Mouse (Mus musculus) liver, embryonic 14.5 days (tissue): ENCODE measurements around the gene Klhl2. TPM values are rescaled to one million over a fixed set of nuclear protein-coding genes. Genes with fewer than 3 reads are reported as not detected.

Experiments
- ATAC-seq: fragments of 200-750 bp; cut with Nextera tagmentation; 2 replicates; pipeline ENCODE4 v1.8.0; 2017; ENCODE audit warnings: moderate number of reproducible peaks, mild to moderate bottlenecking, moderate library complexity; ENCODE audit not compliant: insufficient read depth
- DNase-seq, 3 experiments: peaks; one replicate each; pipeline ENCODE4 v3.0.0-alpha.2; 2012 to 2013; ENCODE audit warnings: low read depth in 3 of 3, low spot score in 3 of 3
- H3K27ac ChIP-seq: fragments of 300-500 bp; sonication (generic); 2 replicates; pipeline ENCODE4 v1.5.1; 2014; ENCODE audit warnings: moderate library complexity, mild to moderate bottlenecking, control low read depth, inconsistent platforms
- H3K27me3 ChIP-seq: fragments of 300-500 bp; sonication (generic); 2 replicates; pipeline ENCODE4 v1.6.1; 2014; ENCODE audit warnings: mild to moderate bottlenecking, low read length, moderate library complexity; ENCODE audit not compliant: control insufficient read depth, insufficient read depth
- H3K36me3 ChIP-seq: fragments of 300-500 bp; sonication (generic); replicated peaks from 2 replicates; pipeline ENCODE4 v1.6.1; 2014; ENCODE audit warnings: low read depth; ENCODE audit not compliant: control insufficient read depth, insufficient read depth
- H3K4me1 ChIP-seq, 2 experiments: fragments of 200-500 bp in 1 of 2; fragments of 300-500 bp in 1 of 2; sonication (generic) in 1 of 2; replicated peaks; 2 replicates each; pipeline ENCODE4 v1.6.1; 2012 to 2014; ENCODE audit warnings: antibody characterized with exemption in 1 of 2, inconsistent platforms in 1 of 2, low read length in 1 of 2; ENCODE audit not compliant: control insufficient read depth in 2 of 2, insufficient read depth in 2 of 2
- H3K4me2 ChIP-seq: fragments of 300-500 bp; sonication (generic); 2 replicates; pipeline ENCODE4 v1.6.1; 2014; ENCODE audit warnings: low read depth, mild to moderate bottlenecking, control low read depth, moderate library complexity
- H3K4me3 ChIP-seq, 2 experiments: fragments of 200-500 bp in 1 of 2; fragments of 300-500 bp in 1 of 2; sonication (generic) in 1 of 2; 2 replicates each; pipeline ENCODE4 v1.5.1; 2012 to 2014; ENCODE audit warnings: low read depth in 2 of 2, low read length in 2 of 2, mild to moderate bottlenecking in 2 of 2, control low read depth in 1 of 2, inconsistent platforms in 1 of 2, moderate library complexity in 1 of 2; ENCODE audit not compliant: insufficient read depth in 1 of 2
- H3K9ac ChIP-seq: fragments of 300-500 bp; sonication (generic); replicated peaks from 2 replicates; pipeline ENCODE4 v1.6.1; 2014; ENCODE audit warnings: mild to moderate bottlenecking, control low read depth, moderate library complexity
- H3K9me3 ChIP-seq: fragments of 300-500 bp; sonication (generic); 2 replicates; pipeline ENCODE4 v1.6.1; 2016; ENCODE audit warnings: low read length, mixed read lengths; ENCODE audit not compliant: control insufficient read depth
- CTCF ChIP-seq: IDR thresholded peaks from 2 replicates; pipeline ENCODE4 v1.5.1; 2016; ENCODE audit warnings: antibody characterized with exemption, low read depth, control low read depth
- EP300 ChIP-seq: IDR thresholded peaks from 2 replicates; pipeline ENCODE4 v1.6.1; 2016; ENCODE audit warnings: antibody characterized with exemption, low read depth
- WGBS: fragments of 180-500 bp; shearing (Covaris S2); extraction: QIAGEN DNeasy Blood & Tissue Kit; methylation state at CpG from one replicate; pipeline ENCODE4 v1.1.7; 2014; ENCODE audit not compliant: insufficient replicate concordance; 5-methylcytosine and 5-hydroxymethylcytosine counted together
- polyA plus RNA-seq, 2 experiments: library from polyadenylated mRNA; depleted of rRNA in 1 of 2; stranded (reverse) in 1 of 2; unstranded in 1 of 2; fragments of >200 nt; fragmentation: Nextera tagmentation in 1 of 2; extraction: Ambion mirVana in 1 of 2; gene quantifications; 2 replicates each; pipeline versions ENCODE4 v1.2.1 to v1.2.3; 2012 to 2014

Gene Klhl2
- polyA plus RNA-seq, 2 experiments, result 2.7 to 3.4 TPM

DNA sequence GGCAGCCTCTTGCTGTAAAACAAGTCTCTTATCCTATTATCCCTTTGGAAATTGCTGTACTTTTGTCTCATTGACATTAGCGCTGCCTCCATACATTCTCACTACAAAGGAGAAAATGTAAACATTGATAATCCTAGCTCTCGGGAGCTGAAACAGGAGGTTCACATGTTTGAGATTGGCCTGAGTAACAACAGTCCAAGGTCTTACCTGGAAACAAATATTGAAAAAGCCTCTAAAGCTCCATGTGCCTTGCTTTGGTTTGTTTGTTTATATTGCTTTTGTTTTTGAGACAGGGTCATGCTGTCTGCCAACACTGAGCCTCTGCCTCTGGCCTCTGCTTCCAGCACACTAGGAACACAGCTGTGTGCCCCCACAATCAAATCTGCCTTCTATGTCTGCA, 59.4 kb downstream of the Klhl2 start:
- no peaks in the 10 kb centered on the region for H3K27me3 ChIP-seq
- H3K4me2 ChIP-seq, result no peak overlapping the region
- peak; percentile 45 for ATAC-seq
- H3K4me1 ChIP-seq, result peaks cover 0 to 16% of the 10 kb centered on the region in 2 experiments; a peak in 2 of 4 replicates
- no peak for DNase-seq
- no peak overlapping the region for H3K9ac ChIP-seq
- no peaks in the 10 kb centered on the region for H3K9me3 ChIP-seq
- WGBS, result 65% methylated on average over 2 of the region's 2 CpGs
- H3K36me3 ChIP-seq, result no peaks in the 10 kb centered on the region
- TF ChIP-seq CTCF (no peak), EP300 (no peak)
- H3K27ac ChIP-seq, result no peak overlapping the region
- H3K4me3 ChIP-seq, result no peak overlapping the region

DNA sequence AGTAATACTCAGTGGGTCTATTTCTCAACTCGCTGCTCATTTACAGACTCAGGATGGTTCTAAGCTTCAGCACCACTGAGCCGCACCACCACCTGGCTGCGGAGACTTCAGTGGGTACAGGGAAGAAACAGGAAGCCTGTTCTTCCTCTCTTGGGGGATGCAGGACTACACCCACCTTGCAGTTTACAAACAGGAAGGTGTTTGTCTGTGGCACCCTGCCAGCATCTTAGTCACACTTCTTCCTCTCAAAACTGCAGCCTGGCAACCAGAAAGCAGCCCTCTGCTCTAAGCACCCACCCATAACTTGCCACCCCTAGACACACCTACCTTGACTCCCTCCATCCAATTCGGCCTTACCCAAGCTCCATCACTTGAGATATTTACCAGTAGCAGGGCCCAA, 61.1 kb downstream of the Klhl2 start:
- H3K27ac ChIP-seq, result no peak overlapping the region
- no peak overlapping the region for H3K4me3 ChIP-seq
- WGBS, result 62% methylated on average over 4 of the region's 4 CpGs
- H3K4me1 ChIP-seq, result peaks cover 0 to 25% of the 10 kb centered on the region in 2 experiments; a peak in 3 of 4 replicates
- TF ChIP-seq CTCF, result no peak
- no peak for TF ChIP-seq EP300
- ATAC-seq (no peak), DNase-seq (no peak)
- no peaks in the 10 kb centered on the region for H3K9me3 ChIP-seq
- H3K27me3 ChIP-seq, result no peaks in the 10 kb centered on the region
- H3K4me2 ChIP-seq, result no peak overlapping the region
- no peak overlapping the region for H3K9ac ChIP-seq
- H3K36me3 ChIP-seq, result no peaks in the 10 kb centered on the region

DNA sequence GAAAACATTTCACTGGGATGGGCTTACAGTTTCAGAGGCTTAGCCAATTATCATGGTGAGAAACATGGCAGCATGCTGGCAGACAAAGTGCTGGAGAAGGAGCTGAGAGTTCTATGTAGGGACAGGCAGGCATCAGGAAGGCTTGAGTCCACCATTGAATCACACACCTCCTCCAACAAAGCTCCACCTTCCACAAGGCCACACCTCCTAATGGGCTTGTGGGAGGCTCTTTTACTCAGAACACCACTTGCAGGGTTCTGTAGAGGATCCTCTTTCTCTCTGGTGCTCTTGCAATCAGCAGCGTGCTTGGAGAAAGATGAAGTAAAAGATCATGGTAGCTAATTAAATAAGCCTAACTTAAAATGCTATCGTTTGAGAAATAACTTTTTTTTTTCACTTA, 63.0 kb downstream of the Klhl2 start:
- no peak for DNase-seq
- no peak overlapping the region for H3K4me3 ChIP-seq
- no peak overlapping the region for H3K9ac ChIP-seq
- H3K4me2 ChIP-seq, result no peak overlapping the region
- peaks cover 3 to 34% of the 10 kb centered on the region in 2 experiments; a peak in 3 of 4 replicates for H3K4me1 ChIP-seq
- H3K9me3 ChIP-seq, result no peaks in the 10 kb centered on the region
- H3K36me3 ChIP-seq, result no peaks in the 10 kb centered on the region
- TF ChIP-seq CTCF, result no peak
- no peak for TF ChIP-seq EP300
- WGBS, result 64% methylated on average over 2 of the region's 2 CpGs
- H3K27me3 ChIP-seq, result no peaks in the 10 kb centered on the region
- H3K27ac ChIP-seq, result no peak overlapping the region
- no peak for ATAC-seq

DNA sequence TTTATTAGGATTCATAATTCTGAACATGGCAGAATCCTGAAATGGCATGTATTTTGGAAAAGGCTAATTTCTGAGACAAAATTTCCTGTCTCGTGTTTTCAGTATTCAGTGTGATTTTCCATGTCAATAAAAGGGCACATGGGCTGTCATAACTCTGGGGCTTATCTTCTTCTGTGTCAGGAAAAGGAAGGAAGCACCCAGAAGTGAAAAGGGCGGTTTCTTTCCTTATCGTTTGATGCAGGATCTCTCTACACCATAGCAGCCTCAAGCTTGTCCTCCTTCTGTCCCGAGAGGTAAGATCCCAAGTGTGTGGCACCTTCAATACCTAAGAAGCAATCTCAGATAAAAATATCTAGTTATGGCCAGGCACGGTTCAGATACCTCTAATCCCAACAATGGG, 65.6 kb downstream of the Klhl2 start:
- no peaks in the 10 kb centered on the region for H3K27me3 ChIP-seq
- H3K36me3 ChIP-seq, result no peaks in the 10 kb centered on the region
- no peak overlapping the region for H3K4me3 ChIP-seq
- TF ChIP-seq CTCF, result no peak
- peak; percentile 46; the same call in 1 of the 2 replicates for TF ChIP-seq EP300
- WGBS, result 14% methylated on average over 5 of the region's 5 CpGs
- ATAC-seq, result peak; percentile 52; the same call in 1 of the 2 replicates
- DNase-seq, result peak in 1 of 3 experiments; percentile 12
- H3K9me3 ChIP-seq, result no peaks in the 10 kb centered on the region
- H3K9ac ChIP-seq, result no peak overlapping the region
- H3K27ac ChIP-seq, result no peak overlapping the region
- H3K4me1 ChIP-seq, result peaks cover 3 to 33% of the 10 kb centered on the region in 2 experiments; a peak in 3 of 4 replicates
- no peak overlapping the region for H3K4me2 ChIP-seq

DNA sequence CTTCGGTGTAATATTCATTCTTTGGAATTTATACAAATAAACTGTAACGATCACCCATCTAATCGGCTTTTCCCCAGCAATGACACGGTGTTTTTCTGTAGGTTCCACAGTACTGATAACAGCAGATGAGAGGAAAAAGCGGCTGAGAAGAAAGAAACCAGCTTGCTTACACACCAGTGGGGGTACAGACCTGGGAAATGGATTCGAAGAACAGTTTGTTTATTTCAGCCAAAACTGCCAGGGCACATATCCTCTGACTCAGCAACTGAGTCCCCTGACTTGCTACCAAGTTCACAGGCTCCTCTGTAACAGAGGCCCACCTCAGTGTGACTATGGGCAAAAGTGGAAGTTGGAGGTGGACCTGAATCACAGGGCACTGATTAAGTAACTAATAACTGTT, 67.9 kb downstream of the Klhl2 start:
- H3K9ac ChIP-seq, result no peak overlapping the region
- ATAC-seq (no peak), DNase-seq (peak in 1 of 3 experiments; percentile 4)
- peak; percentile 58; the same call in 1 of the 2 replicates for TF ChIP-seq EP300
- TF ChIP-seq CTCF, result no peak
- H3K4me1 ChIP-seq, result peaks cover 3 to 25% of the 10 kb centered on the region in 2 experiments; a peak in 3 of 4 replicates
- 17% methylated on average over 6 of the region's 6 CpGs for WGBS
- H3K9me3 ChIP-seq, result no peaks in the 10 kb centered on the region
- no peaks in the 10 kb centered on the region for H3K36me3 ChIP-seq
- no peak overlapping the region for H3K4me3 ChIP-seq
- H3K27ac ChIP-seq, result no peak overlapping the region
- H3K4me2 ChIP-seq, result no peak overlapping the region
- H3K27me3 ChIP-seq, result no peaks in the 10 kb centered on the region
